Mouse (Mus musculus): Measurements from ENCODE around the gene Hs1bp3.

- TF ChIP-seq GATA1 (IDR thresholded peaks at IDR 0.05; ENCODE audit: borderline replicate concordance, low read length): no peak
- no peak for TF ChIP-seq FLI1 (IDR thresholded peaks at IDR 0.05; ENCODE audit: low read length)
Measured at GRCm38 (mm10) chr12:8347746-8348462, 34.7 kb downstream of the Hs1bp3 start.

All from megakaryocyte, embryonic 14.5 days (primary cell).